Mouse (Mus musculus) liver, postnatal 0 days (tissue): Measurements from ENCODE around the gene Dhh. TPM values are rescaled to one million over a fixed set of nuclear protein-coding genes. Genes with fewer than 3 reads are reported as not detected.

Experiments
- ATAC-seq: fragments of 200-750 bp; cut with Nextera tagmentation; 2 replicates; pipeline ENCODE4 v1.8.0; 2017; ENCODE audit warnings: mild to moderate bottlenecking, moderate library complexity
- DNase-seq: peaks from one replicate; pipeline ENCODE4 v3.0.0-alpha.2; 2016
- H3K27ac ChIP-seq: fragments of 300-500 bp; sonication (generic); 2 replicates; pipeline ENCODE4 v1.5.1; 2014; ENCODE audit warnings: antibody characterized with exemption, moderate library complexity, mild to moderate bottlenecking, low read depth
- H3K27me3 ChIP-seq: fragments of 300-500 bp; sonication (generic); 2 replicates; pipeline ENCODE4 v1.6.1; 2014; ENCODE audit warnings: low read length, control low read depth, mixed read lengths; ENCODE audit not compliant: insufficient read depth
- H3K36me3 ChIP-seq: fragments of 300-500 bp; sonication (generic); replicated peaks from 2 replicates; pipeline ENCODE4 v1.6.1; 2014; ENCODE audit warnings: mild to moderate bottlenecking, control low read depth, low read length, moderate library complexity, mixed read lengths; ENCODE audit not compliant: insufficient read depth
- H3K4me1 ChIP-seq: fragments of 300-500 bp; sonication (generic); 2 replicates; pipeline ENCODE4 v1.6.1; 2014; ENCODE audit warnings: antibody characterized with exemption, mild to moderate bottlenecking, control low read depth; ENCODE audit not compliant: insufficient read depth
- H3K4me2 ChIP-seq: fragments of 300-500 bp; sonication (generic); 2 replicates; pipeline ENCODE4 v1.6.1; 2014; ENCODE audit warnings: low read depth, mild to moderate bottlenecking, low read length, moderate library complexity, mixed read lengths
- H3K4me3 ChIP-seq: fragments of 300-500 bp; sonication (generic); 2 replicates; pipeline ENCODE4 v1.5.1; 2014; ENCODE audit warnings: low read depth, low read length
- H3K9ac ChIP-seq: fragments of 300-500 bp; sonication (generic); replicated peaks from 2 replicates; pipeline ENCODE4 v1.6.1; 2014; ENCODE audit warnings: mild to moderate bottlenecking, moderate library complexity
- H3K9me3 ChIP-seq: fragments of 300-500 bp; sonication (generic); 2 replicates; pipeline ENCODE4 v1.6.1; 2016; ENCODE audit warnings: mild to moderate bottlenecking, control low read depth, low read length, mixed read lengths
- CTCF ChIP-seq: sonication (generic); IDR thresholded peaks from 2 replicates; pipeline ENCODE4 v1.5.1; 2016; ENCODE audit warnings: antibody characterized with exemption, low read depth
- EP300 ChIP-seq: IDR thresholded peaks from 2 replicates; pipeline ENCODE4 v1.6.1; 2016; ENCODE audit warnings: antibody characterized with exemption, low read depth, mild to moderate bottlenecking
- WGBS: fragments of 180-500 bp; shearing (Covaris S2); extraction: QIAGEN DNeasy Blood & Tissue Kit; methylation state at CpG from one replicate; pipeline ENCODE4 v1.1.7; 2014; ENCODE audit not compliant: insufficient replicate concordance; 5-methylcytosine and 5-hydroxymethylcytosine counted together
- polyA plus RNA-seq: library from polyadenylated mRNA; unstranded; fragments of >200 nt; fragmentation: Nextera tagmentation; extraction: Ambion mirVana; gene quantifications from 2 replicates; pipeline ENCODE4 v1.2.1, GENCODE M21; 2015

The Dhh gene
- polyA plus RNA-seq, 1 experiment from 2014 or later: not detected

- Histone ChIP-seq H3K4me1 (peaks cover 16% of the 10 kb centered on the region), H3K9me3 (no peaks in the 10 kb centered on the region), H3K36me3 (peaks cover 3% of the 10 kb centered on the region), H3K4me2 (peak within 1 kb of the TSS; percentile 97), H3K27ac (peak within 1 kb of the TSS; percentile 98), H3K9ac (peak within 1 kb of the TSS; percentile 88), H3K27me3 (no peaks in the 10 kb centered on the region), H3K4me3 (peak within 1 kb of the TSS; percentile 97)
- WGBS: under 1% methylated on average over 81 of the region's 82 CpGs
- DNase-seq (peak; percentile 98), ATAC-seq (peak; percentile 97)
- TF ChIP-seq EP300: peak; percentile 47; the same call in 1 of the 2 replicates
- no peak for TF ChIP-seq CTCF
These were observed 19.5 kb upstream of the Dhh start, which contains the start of gene Lmbr1l for GRCm38 (mm10) chr15:98917538-98918498. Gene Lmbr1l, minus strand, starts transcription at chr15:98918231.

DNA sequence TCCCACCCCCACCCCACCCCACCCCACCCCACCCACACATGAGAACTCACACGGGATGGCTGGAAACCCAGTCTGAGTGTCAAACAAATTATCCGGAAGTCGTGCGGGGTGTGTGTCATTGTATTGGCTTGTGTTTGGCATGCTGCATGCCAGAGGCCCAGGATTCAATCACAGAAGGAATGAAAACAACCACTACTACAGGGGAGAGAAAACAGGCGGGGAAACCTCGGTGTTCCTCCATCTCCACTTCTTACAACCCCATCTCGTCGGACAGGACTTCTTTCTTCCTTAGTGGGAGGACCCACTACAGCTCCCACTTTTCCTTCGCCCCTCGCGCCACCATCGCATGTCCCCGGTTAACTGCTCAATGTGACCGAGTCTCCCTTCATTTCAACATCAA, 18.8 kb upstream of the Dhh start:
- H3K9ac ChIP-seq: peak overlapping the region; percentile 88
- no peaks in the 10 kb centered on the region for H3K27me3 ChIP-seq
- no peak for TF ChIP-seq CTCF
- no peak for TF ChIP-seq EP300
- no peak for ATAC-seq
- peaks cover 5% of the 10 kb centered on the region for H3K36me3 ChIP-seq
- no peak for DNase-seq
- peak overlapping the region; percentile 98 for H3K27ac ChIP-seq
- H3K4me1 ChIP-seq: peaks cover 16% of the 10 kb centered on the region
- H3K4me3 ChIP-seq: peak overlapping the region; percentile 97
- peak overlapping the region; percentile 97 for H3K4me2 ChIP-seq
- no peaks in the 10 kb centered on the region for H3K9me3 ChIP-seq
- WGBS: 2% methylated on average over 14 of the region's 14 CpGs

DNA sequence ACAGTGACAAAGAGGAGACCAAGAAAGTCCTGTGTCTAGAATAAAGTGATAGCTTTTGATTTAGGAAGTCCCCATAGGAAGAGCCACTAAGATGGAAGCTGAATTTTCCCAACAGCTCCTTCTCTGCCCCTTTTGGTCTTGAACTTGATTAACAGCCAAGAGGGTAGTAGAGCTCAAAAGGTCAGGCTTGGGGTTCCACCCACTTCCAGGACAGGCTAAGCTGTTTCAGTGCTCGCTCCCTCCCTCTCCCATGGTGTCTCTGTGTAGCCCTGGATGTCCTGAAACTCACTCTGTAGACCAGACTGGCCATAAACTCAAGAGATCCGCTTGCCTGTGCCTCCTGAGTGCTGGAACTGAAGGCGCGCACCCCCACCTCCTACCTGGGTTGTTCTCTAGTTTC, 17.7 kb upstream of the Dhh start:
- H3K4me2 ChIP-seq: peak overlapping the region; percentile 97; the same call in 1 of the 2 replicates
- H3K4me1 ChIP-seq: peaks cover 16% of the 10 kb centered on the region
- TF ChIP-seq EP300: no peak
- TF ChIP-seq CTCF: no peak
- DNase-seq (no peak), ATAC-seq (no peak)
- WGBS: 87% methylated on average over 4 of the region's 4 CpGs
- H3K9ac ChIP-seq: no peak overlapping the region
- no peak overlapping the region for H3K27ac ChIP-seq
- no peak overlapping the region for H3K4me3 ChIP-seq
- no peaks in the 10 kb centered on the region for H3K27me3 ChIP-seq
- no peaks in the 10 kb centered on the region for H3K9me3 ChIP-seq
- peaks cover 14% of the 10 kb centered on the region for H3K36me3 ChIP-seq

- no peak overlapping the region for H3K9ac ChIP-seq
- H3K4me3 ChIP-seq: no peak overlapping the region
- no peak for ATAC-seq
- TF ChIP-seq CTCF (no peak), EP300 (no peak)
- WGBS: 84% methylated on average over 6 of the region's 6 CpGs
- no peaks in the 10 kb centered on the region for H3K27me3 ChIP-seq
- peaks cover 21% of the 10 kb centered on the region for H3K36me3 ChIP-seq
- H3K9me3 ChIP-seq: no peaks in the 10 kb centered on the region
- peaks cover 16% of the 10 kb centered on the region for H3K4me1 ChIP-seq
- H3K4me2 ChIP-seq: no peak overlapping the region
- H3K27ac ChIP-seq: no peak overlapping the region
- DNase-seq: no peak
These were observed 16.6 kb upstream of the Dhh start for GRCm38 (mm10) chr15:98914903-98915302.

- DNase-seq: peak; percentile 51
- Histone ChIP-seq H3K4me3 (no peak overlapping the region), H3K27me3 (peaks cover 2% of the 10 kb centered on the region), H3K9me3 (no peaks in the 10 kb centered on the region), H3K9ac (no peak overlapping the region), H3K4me1 (no peaks in the 10 kb centered on the region), H3K36me3 (peaks cover 34% of the 10 kb centered on the region), H3K27ac (no peak overlapping the region), H3K4me2 (no peak overlapping the region)
- WGBS: 39% methylated on average over 10 of the region's 10 CpGs
- peak; percentile 69 for TF ChIP-seq CTCF
- no peak for TF ChIP-seq EP300
- peak; percentile 31; the same call in 1 of the 2 replicates for ATAC-seq
These were observed 6.4 kb upstream of the Dhh start for GRCm38 (mm10) chr15:98904692-98905091.

- H3K4me3 ChIP-seq: no peak overlapping the region
- no peak for DNase-seq
- WGBS: 84% methylated on average over 2 of the region's 2 CpGs
- TF ChIP-seq EP300: no peak
- TF ChIP-seq CTCF: no peak
- H3K4me1 ChIP-seq: peaks cover 5% of the 10 kb centered on the region; the same call in 1 of the 2 replicates
- ATAC-seq: no peak
- H3K27me3 ChIP-seq: peaks cover 22% of the 10 kb centered on the region
- no peaks in the 10 kb centered on the region for H3K9me3 ChIP-seq
- H3K4me2 ChIP-seq: no peak overlapping the region
- H3K9ac ChIP-seq: no peak overlapping the region
- no peak overlapping the region for H3K27ac ChIP-seq
- peaks cover 21% of the 10 kb centered on the region for H3K36me3 ChIP-seq
These were observed 4.3 kb upstream of the Dhh start for GRCm38 (mm10) chr15:98902600-98902999.
